Mouse (Mus musculus) liver, embryonic 13.5 days (tissue): ENCODE measurements around the gene 5730522E02Rik. TPM values are rescaled to one million over a fixed set of nuclear protein-coding genes. Genes with fewer than 3 reads are reported as not detected.

Source experiments
- microRNA-seq: library from miRNA; unstranded; fragments of <30 nt; microRNA quantifications from one replicate; pipeline ENCODE4, GENCODE M21; 2016
- polyA plus RNA-seq: library from polyadenylated mRNA; unstranded; fragments of >200 nt; fragmentation: Nextera tagmentation; extraction: Ambion mirVana; gene quantifications from 2 replicates; pipeline ENCODE4 v1.2.1, GENCODE M21; 2015

5730522E02Rik gene
- polyA plus RNA-seq, 1 experiment from 2014 or later, result 0.18 TPM

Small RNA genes within 50 kb of the gene (microRNA-seq; reads per million reads assigned to microRNA genes)
- gene Mir6372, result not detected

Other genes with a start within 250 kb of the 5730522E02Rik start
- gene Fancl, start 175.4 kb upstream of the 5730522E02Rik start, polyA plus RNA-seq, result 29.0 and 35.3 TPM in 2 replicates